Mouse (Mus musculus): ENCODE measurements around the gene Trex1. TPM values are rescaled to one million over a fixed set of nuclear protein-coding genes. Genes with fewer than 3 reads are reported as not detected.
A peak's percentile ranks its signal among the peaks of the same experiment; 100 is the strongest.

The Trex1 gene
- polyA plus RNA-seq, 1 experiment from 2014 or later: 12.5 TPM

DNA sequence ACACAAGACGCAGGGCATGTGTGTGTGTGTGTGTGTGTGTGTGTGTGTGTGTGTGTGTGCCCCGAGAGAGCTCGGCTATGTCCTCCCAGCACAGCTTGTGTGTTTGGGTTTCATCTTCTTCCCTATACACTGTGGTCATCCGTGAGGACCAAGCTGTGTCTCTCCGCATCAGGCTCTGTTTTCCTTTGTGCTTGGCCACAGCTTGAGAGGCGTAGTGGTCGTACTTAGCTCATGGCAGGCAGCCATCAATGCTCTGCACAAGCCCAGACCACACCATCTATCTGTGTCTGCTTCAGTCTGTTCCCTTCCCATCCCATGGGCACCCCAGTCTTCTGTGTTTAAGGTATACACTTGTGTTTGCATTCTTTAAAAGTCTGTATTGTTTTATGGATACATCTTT is 18.2 kb downstream of the Trex1 start:
- no peaks in the 10 kb centered on the region for H3K27me3 ChIP-seq (replicated peaks)
- H3K4me1 ChIP-seq (replicated peaks): peaks cover 28% of the 10 kb centered on the region
- H3K4me3 ChIP-seq (replicated peaks): no peak overlapping the region
- peak overlapping the region; percentile 23; the same call in 1 of the 2 replicates for H3K9ac ChIP-seq
- no peaks in the 10 kb centered on the region for H3K9me3 ChIP-seq
- peak overlapping the region; percentile 78 for H3K27ac ChIP-seq
- H3K36me3 ChIP-seq: no peaks in the 10 kb centered on the region
- ATAC-seq: peak; percentile 2; the same call in 1 of the 2 replicates
- 55% methylated on average over 7 of the region's 7 CpGs for WGBS
- peak overlapping the region; percentile 78 for H3K4me2 ChIP-seq (replicated peaks)

DNA sequence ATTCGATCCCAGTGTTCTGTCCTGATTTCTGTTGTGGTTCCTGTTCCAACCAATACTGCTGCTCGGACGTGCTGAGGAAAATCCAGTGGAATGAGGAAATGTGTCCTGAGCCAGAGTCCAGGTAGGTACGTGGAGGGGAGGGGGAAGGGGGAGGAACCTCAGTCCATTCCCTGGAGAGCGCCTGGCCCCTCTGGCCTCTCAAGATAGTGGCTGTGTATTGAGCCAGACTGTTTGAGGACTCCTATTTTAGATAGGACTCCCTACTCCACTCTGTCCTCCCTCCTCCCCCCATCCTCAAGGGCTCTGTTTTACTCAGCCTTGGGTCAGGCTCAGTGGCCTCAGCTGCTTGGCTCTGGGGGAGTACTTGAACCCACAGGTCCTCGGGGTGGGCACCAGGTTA is 18.6 kb downstream of the Trex1 start:
- Histone ChIP-seq H3K27ac (peak overlapping the region; percentile 78), H3K4me3 (replicated peaks) (no peak overlapping the region), H3K9ac (peak overlapping the region; percentile 36; the same call in 1 of the 2 replicates), H3K4me1 (replicated peaks) (peaks cover 28% of the 10 kb centered on the region), H3K4me2 (replicated peaks) (peak overlapping the region; percentile 78), H3K27me3 (replicated peaks) (no peaks in the 10 kb centered on the region), H3K9me3 (no peaks in the 10 kb centered on the region), H3K36me3 (no peaks in the 10 kb centered on the region)
- ATAC-seq: peak; percentile 81
- WGBS: 53% methylated on average over 6 of the region's 6 CpGs

DNA sequence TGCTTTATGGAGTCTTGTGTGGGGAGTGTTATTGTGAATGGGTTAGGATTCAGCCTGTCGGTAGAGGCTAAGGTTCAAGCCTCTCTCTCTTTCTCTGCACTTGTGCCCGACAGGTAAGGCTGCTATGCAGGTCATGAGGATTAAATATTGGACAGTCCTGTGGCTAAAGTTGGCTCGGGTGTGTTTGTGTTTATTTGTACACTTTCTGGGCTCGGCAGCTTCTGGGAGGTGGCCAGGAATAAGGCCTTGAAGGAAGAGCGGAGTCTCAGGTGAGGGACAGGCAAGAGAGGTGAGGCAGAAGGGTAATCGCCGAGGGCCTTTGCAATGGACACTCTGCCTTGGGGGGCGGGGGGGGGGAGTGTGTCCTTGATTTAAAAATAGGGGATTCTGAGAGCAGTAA is 19.3 kb downstream of the Trex1 start:
- Histone ChIP-seq H3K9me3 (no peaks in the 10 kb centered on the region), H3K27ac (peak overlapping the region; percentile 78), H3K4me3 (replicated peaks) (no peak overlapping the region), H3K27me3 (replicated peaks) (no peaks in the 10 kb centered on the region), H3K4me2 (replicated peaks) (peak overlapping the region; percentile 78), H3K9ac (0 out of 2 replicates have a peak overlapping the region, but pooled peaks have one; percentile 10), H3K4me1 (replicated peaks) (peaks cover 28% of the 10 kb centered on the region), H3K36me3 (no peaks in the 10 kb centered on the region)
- 61% methylated on average over 8 of the region's 8 CpGs for WGBS
- ATAC-seq: peak; percentile 1; the same call in 1 of the 2 replicates

DNA sequence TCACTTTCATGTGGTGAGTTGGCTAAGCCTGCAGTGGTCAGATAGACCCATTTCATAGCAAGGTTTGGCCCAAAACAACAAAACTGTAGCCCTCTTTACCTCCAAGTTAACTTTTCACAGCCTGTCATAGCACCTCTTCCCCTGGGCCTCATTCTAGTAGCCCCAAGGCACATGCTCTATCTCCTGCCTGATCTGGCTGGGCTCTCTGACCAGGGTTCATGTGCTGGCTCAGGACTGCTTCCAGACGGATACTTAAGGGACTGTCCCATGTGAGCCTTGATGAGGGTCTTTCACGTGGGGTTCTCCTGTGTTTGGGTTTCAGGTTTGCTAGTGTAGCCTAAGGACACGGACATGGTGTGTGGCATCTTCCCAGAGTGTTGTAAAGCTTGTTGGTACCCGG is 19.9 kb downstream of the Trex1 start:
- H3K36me3 ChIP-seq: no peaks in the 10 kb centered on the region
- peak overlapping the region; percentile 64 for H3K4me3 ChIP-seq (replicated peaks)
- H3K9ac ChIP-seq: 0 out of 2 replicates have a peak overlapping the region, but pooled peaks have one; percentile 10
- 68% methylated on average over 4 of the region's 4 CpGs for WGBS
- no peaks in the 10 kb centered on the region for H3K27me3 ChIP-seq (replicated peaks)
- peaks cover 28% of the 10 kb centered on the region for H3K4me1 ChIP-seq (replicated peaks)
- H3K9me3 ChIP-seq: no peaks in the 10 kb centered on the region
- no peak overlapping the region for H3K27ac ChIP-seq
- peak overlapping the region; percentile 78 for H3K4me2 ChIP-seq (replicated peaks)
- ATAC-seq: 0 out of 2 replicates have a peak, but pooled peaks have one; percentile 32

DNA sequence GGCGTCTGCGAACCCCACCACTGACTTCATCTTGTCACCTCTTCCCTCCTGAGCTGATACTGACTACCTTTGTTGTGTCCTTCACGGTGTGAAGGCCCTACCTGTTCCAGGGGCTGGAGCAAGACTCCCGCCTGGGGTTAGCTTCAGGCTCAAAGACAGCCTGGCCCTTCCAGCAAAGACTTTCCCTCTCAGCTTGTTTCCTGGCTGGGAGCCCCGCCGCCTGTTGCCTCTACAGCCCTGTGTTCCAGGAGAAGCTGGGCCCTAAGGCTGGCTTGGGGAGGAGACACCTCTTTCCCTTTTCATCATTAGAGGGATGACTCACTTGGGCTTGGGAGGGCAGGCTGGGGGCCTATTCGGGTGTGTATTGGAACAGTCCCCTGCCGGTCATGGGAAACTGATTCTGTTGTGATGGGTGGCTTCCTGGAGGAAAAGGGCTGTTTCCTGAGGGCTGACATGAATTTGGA is 20.6 kb downstream of the Trex1 start:
- no peaks in the 10 kb centered on the region for H3K27me3 ChIP-seq (replicated peaks)
- H3K9me3 ChIP-seq: no peaks in the 10 kb centered on the region
- no peaks in the 10 kb centered on the region for H3K36me3 ChIP-seq
- peaks cover 28% of the 10 kb centered on the region for H3K4me1 ChIP-seq (replicated peaks)
- H3K4me2 ChIP-seq (replicated peaks): peak overlapping the region; percentile 78
- H3K27ac ChIP-seq: peak overlapping the region; percentile 78
- H3K9ac ChIP-seq: peak overlapping the region; percentile 75
- WGBS: 12% methylated on average over 8 of the region's 8 CpGs
- H3K4me3 ChIP-seq (replicated peaks): peak overlapping the region; percentile 64
- ATAC-seq: peak; percentile 35

DNA sequence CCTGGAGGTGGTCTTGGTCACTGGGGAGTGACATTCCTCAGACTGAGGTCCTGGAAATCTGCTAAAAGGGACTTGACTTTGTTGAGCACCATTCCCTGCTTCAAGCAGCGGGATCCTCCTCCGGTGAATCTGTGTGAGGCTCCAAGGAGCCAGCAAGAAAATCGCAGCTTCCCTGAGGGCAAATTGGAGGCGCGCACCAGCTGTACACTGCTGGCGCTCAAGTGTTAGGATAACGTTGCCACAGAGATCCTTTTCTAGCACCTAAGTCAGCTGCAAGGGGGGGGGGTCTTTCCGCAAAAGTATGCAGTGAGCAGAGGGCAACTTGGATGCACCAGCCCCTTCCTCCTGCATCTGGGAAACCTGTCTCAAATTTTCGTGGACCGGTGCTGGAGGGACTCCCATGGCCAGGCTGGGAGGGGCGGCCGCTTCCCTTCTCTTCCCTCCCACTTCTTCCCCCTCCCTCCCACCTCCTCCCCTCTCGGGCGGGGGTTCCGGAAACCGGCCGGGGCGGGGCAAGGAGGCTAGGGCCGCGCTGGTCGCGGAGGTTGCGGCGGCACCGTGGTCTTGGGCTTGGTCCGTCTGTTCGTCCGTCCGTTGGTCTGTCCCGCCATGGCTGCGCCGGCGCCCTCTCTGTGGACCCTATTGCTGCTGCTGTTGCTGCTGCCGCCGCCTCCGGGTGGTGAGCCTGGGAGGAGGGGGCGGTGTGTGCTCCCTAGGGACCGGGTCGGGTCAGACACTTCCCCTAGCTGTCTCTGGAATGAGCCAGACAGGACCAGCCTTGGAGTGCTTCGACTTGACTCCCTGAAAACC is 21.2 kb downstream of the Trex1 start, which contains the start of gene Shisa5:
Gene Shisa5, plus strand, starts transcription at position 480 of the 810 bp plus-strand sequence.
- Histone ChIP-seq H3K9me3 (no peaks in the 10 kb centered on the region), H3K4me1 (replicated peaks) (peaks cover 28% of the 10 kb centered on the region), H3K27me3 (replicated peaks) (no peaks in the 10 kb centered on the region), H3K36me3 (no peaks in the 10 kb centered on the region), H3K4me3 (replicated peaks) (peak within 1 kb of the TSS; percentile 64), H3K9ac (peak within 1 kb of the TSS; percentile 75), H3K4me2 (replicated peaks) (peak within 1 kb of the TSS; percentile 78), H3K27ac (peak within 1 kb of the TSS; percentile 78)
- under 1% methylated on average over 36 of the region's 40 CpGs for WGBS
- ATAC-seq: peak; percentile 89

DNA sequence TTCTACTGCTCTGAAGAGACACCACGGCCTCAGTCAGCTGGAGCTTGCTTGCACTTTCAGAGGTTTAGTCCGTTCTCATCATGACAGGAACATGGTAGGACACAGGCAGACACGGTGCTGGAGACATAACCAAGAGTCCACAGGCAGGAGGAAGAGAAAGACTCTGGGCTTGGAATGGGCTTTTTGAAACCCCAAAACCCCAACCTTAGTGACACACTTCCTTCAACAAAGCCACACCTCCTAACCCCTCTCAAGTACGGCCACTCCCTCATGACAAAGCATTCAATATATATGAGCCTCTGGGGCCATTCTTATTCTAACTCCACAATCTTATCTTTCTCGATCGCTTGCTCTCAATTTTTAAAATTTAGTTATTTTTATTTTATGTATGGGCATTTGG is 27.1 kb downstream of the Trex1 start:
- Histone ChIP-seq H3K4me3 (replicated peaks) (no peak overlapping the region), H3K4me2 (replicated peaks) (no peak overlapping the region), H3K27me3 (replicated peaks) (no peaks in the 10 kb centered on the region), H3K9ac (no peak overlapping the region), H3K36me3 (no peaks in the 10 kb centered on the region), H3K27ac (no peak overlapping the region), H3K4me1 (replicated peaks) (no peaks in the 10 kb centered on the region), H3K9me3 (no peaks in the 10 kb centered on the region)
- 79% methylated on average over 6 of the region's 6 CpGs for WGBS
- no peak for ATAC-seq

DNA sequence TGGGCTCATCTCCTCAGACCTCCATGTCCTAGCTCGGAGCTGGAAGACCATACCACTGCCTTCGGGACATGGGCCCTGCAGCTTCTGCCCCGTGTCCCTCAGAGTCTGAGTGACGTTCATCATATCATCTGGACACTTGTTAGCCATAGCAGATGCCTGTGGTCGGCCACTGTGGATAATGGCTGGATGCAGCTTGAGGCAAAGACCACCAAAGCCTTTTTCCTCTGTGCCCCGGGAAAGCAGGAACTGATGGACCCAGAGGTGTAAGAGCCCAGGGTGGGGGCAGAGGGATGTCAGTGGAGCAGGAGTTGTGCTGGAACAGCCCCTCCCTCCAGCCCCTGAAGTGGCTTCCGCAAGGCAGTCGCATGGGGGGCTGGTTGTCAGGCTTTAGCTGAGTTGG is 27.8 kb downstream of the Trex1 start:
- no peaks in the 10 kb centered on the region for H3K9me3 ChIP-seq
- no peak for ATAC-seq
- WGBS: 80% methylated on average over 8 of the region's 8 CpGs

DNA sequence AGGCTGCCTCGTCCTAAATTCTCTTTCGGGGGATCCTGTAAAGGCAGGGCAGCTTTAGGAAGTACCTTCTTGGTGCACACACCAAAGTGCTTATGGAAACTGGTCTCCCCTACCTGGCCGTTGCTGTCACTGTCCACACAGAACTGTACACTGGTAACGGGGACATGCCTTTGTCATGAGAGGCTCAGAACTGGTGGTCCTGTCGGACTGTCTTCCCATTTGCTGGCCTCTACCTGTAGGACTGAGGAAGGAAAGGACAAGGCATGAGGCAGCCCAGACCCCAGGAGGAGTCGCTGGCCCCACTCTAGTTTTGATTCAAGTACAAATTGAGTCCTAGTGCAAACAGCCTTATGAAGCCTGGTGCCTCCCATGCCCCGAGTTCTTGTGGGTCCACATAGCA is 28.5 kb downstream of the Trex1 start:
- Histone ChIP-seq H3K4me2 (replicated peaks) (no peak overlapping the region), H3K27ac (no peak overlapping the region), H3K27me3 (replicated peaks) (no peaks in the 10 kb centered on the region), H3K9me3 (no peaks in the 10 kb centered on the region), H3K36me3 (no peaks in the 10 kb centered on the region; the same call in 1 of the 2 replicates), H3K9ac (no peak overlapping the region), H3K4me1 (replicated peaks) (no peaks in the 10 kb centered on the region), H3K4me3 (replicated peaks) (no peak overlapping the region)
- WGBS: 88% methylated on average over 7 of the region's 7 CpGs
- no peak for ATAC-seq

More for the DNA sequence above, 27.8 kb downstream of the Trex1 start:
- H3K4me2 ChIP-seq (replicated peaks): no peak overlapping the region
- H3K27me3 ChIP-seq (replicated peaks): no peaks in the 10 kb centered on the region
- H3K36me3 ChIP-seq: no peaks in the 10 kb centered on the region; the same call in 1 of the 2 replicates
- no peak overlapping the region for H3K27ac ChIP-seq
- H3K9ac ChIP-seq: no peak overlapping the region
- no peak overlapping the region for H3K4me3 ChIP-seq (replicated peaks)
- no peaks in the 10 kb centered on the region for H3K4me1 ChIP-seq (replicated peaks)

DNA sequence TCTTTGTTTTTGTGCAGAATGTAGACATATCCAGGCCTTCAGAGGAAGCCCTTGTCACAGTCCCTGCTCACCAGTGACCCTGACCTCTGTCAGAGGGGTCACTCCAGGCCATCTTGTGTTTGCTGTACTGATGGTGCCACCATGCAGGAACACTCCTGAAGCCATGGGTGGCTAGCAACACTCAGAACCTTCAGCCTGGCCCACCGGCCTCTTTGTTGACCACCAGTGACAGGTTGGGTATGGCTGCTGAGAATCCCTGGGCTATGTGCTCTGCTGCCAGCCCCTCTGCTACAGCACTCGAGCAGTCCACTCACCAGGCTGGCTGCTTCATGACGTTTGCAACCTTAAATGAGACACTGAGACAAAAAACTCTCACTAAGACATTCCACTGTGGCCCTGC is 29.2 kb downstream of the Trex1 start:
- Histone ChIP-seq H3K4me1 (replicated peaks) (no peaks in the 10 kb centered on the region), H3K9ac (no peak overlapping the region), H3K27me3 (replicated peaks) (no peaks in the 10 kb centered on the region), H3K4me3 (replicated peaks) (no peak overlapping the region), H3K9me3 (no peaks in the 10 kb centered on the region), H3K27ac (no peak overlapping the region), H3K4me2 (replicated peaks) (no peak overlapping the region), H3K36me3 (no peaks in the 10 kb centered on the region; the same call in 1 of the 2 replicates)
- 69% methylated on average over 3 of the region's 3 CpGs for WGBS
- no peak for ATAC-seq

DNA sequence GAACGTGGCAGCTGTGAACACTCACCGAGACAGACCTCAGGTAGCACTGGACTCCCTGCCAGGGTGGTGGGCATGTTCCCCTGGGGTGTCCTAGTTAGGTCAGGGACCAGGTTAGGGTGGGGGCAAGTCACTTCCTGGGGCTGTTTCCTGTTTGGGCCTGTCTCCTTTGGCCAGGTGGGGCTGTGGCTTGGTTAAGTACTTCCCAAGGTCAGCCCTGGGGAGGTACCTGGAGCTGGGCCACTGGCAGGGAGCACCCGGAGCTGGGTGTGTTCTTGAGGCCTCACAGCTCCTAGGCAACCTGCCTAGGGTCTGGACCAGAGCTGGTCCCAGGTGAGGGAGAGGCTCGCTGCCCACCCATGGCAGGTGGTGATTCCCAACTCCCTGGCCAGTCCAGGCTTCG is 30.6 kb downstream of the Trex1 start:
- 68% methylated on average over 5 of the region's 5 CpGs for WGBS
- Histone ChIP-seq H3K4me3 (replicated peaks) (no peak overlapping the region), H3K4me2 (replicated peaks) (no peak overlapping the region), H3K9ac (no peak overlapping the region), H3K27ac (no peak overlapping the region), H3K4me1 (replicated peaks) (no peaks in the 10 kb centered on the region), H3K27me3 (replicated peaks) (no peaks in the 10 kb centered on the region), H3K9me3 (no peaks in the 10 kb centered on the region), H3K36me3 (no peaks in the 10 kb centered on the region; the same call in 1 of the 2 replicates)
- peak; percentile 77; the same call in 1 of the 2 replicates for ATAC-seq

DNA sequence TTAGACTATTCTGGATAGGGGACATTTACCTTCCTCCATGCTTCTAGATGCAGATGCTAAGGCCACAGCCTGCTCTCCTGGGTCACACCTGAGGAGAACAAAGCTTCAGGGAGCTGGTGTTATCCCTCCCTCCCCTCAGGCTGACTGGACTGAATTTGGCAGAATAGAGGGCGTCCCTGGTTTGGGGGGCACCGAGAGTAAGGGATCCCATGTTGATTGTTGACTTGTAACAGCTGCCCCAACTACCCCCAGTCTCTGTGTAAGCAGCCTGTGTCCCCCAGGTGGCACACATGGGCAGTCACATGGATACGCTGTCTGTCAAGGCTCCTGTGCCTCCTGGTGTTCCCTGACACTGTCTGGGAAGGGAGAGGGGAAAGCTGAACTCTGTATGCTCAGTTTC is 31.1 kb downstream of the Trex1 start:
- Histone ChIP-seq H3K27me3 (replicated peaks) (no peaks in the 10 kb centered on the region), H3K36me3 (no peaks in the 10 kb centered on the region; the same call in 1 of the 2 replicates), H3K9me3 (no peaks in the 10 kb centered on the region), H3K4me3 (replicated peaks) (no peak overlapping the region), H3K9ac (no peak overlapping the region), H3K27ac (no peak overlapping the region), H3K4me2 (replicated peaks) (no peak overlapping the region), H3K4me1 (replicated peaks) (no peaks in the 10 kb centered on the region)
- ATAC-seq: no peak
- 81% methylated on average over 3 of the region's 3 CpGs for WGBS

Data from intestine, embryonic 15.5 days (tissue).